Mouse (Mus musculus) kidney, embryonic 14.5 days (tissue): ENCODE results near the gene Asic4. TPM values are rescaled to one million over a fixed set of nuclear protein-coding genes. Genes with fewer than 3 reads are reported as not detected.

Source experiments
- ATAC-seq: fragments of 200-750 bp; cut with Nextera tagmentation; 2 replicates; pipeline ENCODE4 v1.8.0; 2017; ENCODE audit warnings: moderate number of reproducible peaks, mild to moderate bottlenecking, moderate TSS enrichment, moderate library complexity; ENCODE audit not compliant: low FRiP score, low TSS enrichment
- H3K27ac ChIP-seq: fragments of 300-500 bp; sonication (generic); 2 replicates; pipeline ENCODE4 v1.5.1; 2014; ENCODE audit warnings: low read depth, mild to moderate bottlenecking, low read length, moderate library complexity, mixed read lengths
- H3K27me3 ChIP-seq: fragments of 300-500 bp; sonication (generic); 2 replicates; pipeline ENCODE4 v1.6.1; 2014; ENCODE audit warnings: mild to moderate bottlenecking, low read length; ENCODE audit not compliant: control insufficient read depth, insufficient read depth
- H3K36me3 ChIP-seq: fragments of 300-500 bp; sonication (generic); 2 replicates; pipeline ENCODE4 v1.6.1; 2014; ENCODE audit warnings: low read length, mixed read lengths; ENCODE audit not compliant: control insufficient read depth, insufficient read depth
- H3K4me1 ChIP-seq: fragments of 300-500 bp; sonication (generic); 2 replicates; pipeline ENCODE4 v1.6.1; 2014; ENCODE audit warnings: low read length, mixed read lengths; ENCODE audit not compliant: control insufficient read depth, insufficient read depth
- H3K4me2 ChIP-seq: fragments of 300-500 bp; sonication (generic); replicated peaks from 2 replicates; pipeline ENCODE4 v1.6.1; 2014; ENCODE audit warnings: low read depth, mild to moderate bottlenecking, low read length
- H3K4me3 ChIP-seq: fragments of 300-500 bp; sonication (generic); 2 replicates; pipeline ENCODE4 v1.5.1; 2014; ENCODE audit warnings: mild to moderate bottlenecking, low read length
- H3K9ac ChIP-seq: fragments of 300-500 bp; sonication (generic); 2 replicates; pipeline ENCODE4 v1.6.1; 2014; ENCODE audit warnings: low read depth, mild to moderate bottlenecking, low read length, moderate library complexity
- H3K9me3 ChIP-seq: fragments of 300-500 bp; sonication (generic); 2 replicates; pipeline ENCODE4 v1.6.1; 2016; ENCODE audit warnings: low read length; ENCODE audit not compliant: control insufficient read depth
- WGBS: fragments of 180-500 bp; shearing (Covaris S2); extraction: QIAGEN DNeasy Blood & Tissue Kit; methylation state at CpG from one replicate; pipeline ENCODE4 v1.1.7; 2014; 5-methylcytosine and 5-hydroxymethylcytosine counted together
- polyA plus RNA-seq: library from polyadenylated mRNA; unstranded; fragments of >200 nt; fragmentation: Nextera tagmentation; extraction: Ambion mirVana; gene quantifications from 2 replicates; pipeline ENCODE4 v1.2.1, GENCODE M21; 2014

Asic4 gene
- polyA plus RNA-seq, 1 experiment from 2014 or later: 0.32 TPM

- Histone ChIP-seq H3K27ac (peak overlapping the region; percentile 81), H3K27me3 (peaks cover 33% of the 10 kb centered on the region), H3K9me3 (no peaks in the 10 kb centered on the region), H3K36me3 (no peaks in the 10 kb centered on the region), H3K9ac (peak overlapping the region; percentile 8; the same call in 1 of the 2 replicates), H3K4me1 (peaks cover 89% of the 10 kb centered on the region), H3K4me3 (peak overlapping the region; percentile 3; the same call in 1 of the 2 replicates), H3K4me2 (peak overlapping the region; percentile 37)
- peak; percentile 5; the same call in 1 of the 2 replicates for ATAC-seq
- 3% methylated on average over 10 of the region's 10 CpGs for whole genome bisulfite sequencing
Observed at GRCm38 (mm10) chr1:75447265-75448051, 2.8 kb upstream of the Asic4 start.

GRCm38 (mm10) chr1:75448052-75448431 lies 2.2 kb upstream of the Asic4 start:
- Histone ChIP-seq H3K9me3 (no peaks in the 10 kb centered on the region), H3K36me3 (no peaks in the 10 kb centered on the region), H3K4me2 (peak overlapping the region; percentile 37), H3K9ac (peak overlapping the region; percentile 8; the same call in 1 of the 2 replicates), H3K4me1 (peaks cover 84% of the 10 kb centered on the region), H3K4me3 (0 out of 2 replicates have a peak overlapping the region, but pooled peaks have one; percentile 3), H3K27ac (peak overlapping the region; percentile 81; the same call in 1 of the 2 replicates), H3K27me3 (peaks cover 33% of the 10 kb centered on the region)
- 2% methylated on average over 7 of the region's 7 CpGs for WGBS
- no peak for ATAC-seq

- Histone ChIP-seq H3K9ac (no peak overlapping the region), H3K4me3 (no peak overlapping the region), H3K4me1 (peaks cover 79% of the 10 kb centered on the region), H3K9me3 (no peaks in the 10 kb centered on the region), H3K36me3 (no peaks in the 10 kb centered on the region), H3K27ac (no peak overlapping the region), H3K27me3 (peaks cover 33% of the 10 kb centered on the region), H3K4me2 (peak overlapping the region; percentile 19; the same call in 1 of the 2 replicates)
- ATAC-seq: no peak
- 2% methylated on average over 14 of the region's 14 CpGs for WGBS
Observed at GRCm38 (mm10) chr1:75448937-75449336, 1.3 kb upstream of the Asic4 start.

GRCm38 (mm10) chr1:75449377-75450135 lies 680 bp upstream of the Asic4 start:
- H3K27me3 ChIP-seq: peaks cover 33% of the 10 kb centered on the region
- H3K36me3 ChIP-seq: no peaks in the 10 kb centered on the region
- peaks cover 79% of the 10 kb centered on the region for H3K4me1 ChIP-seq
- no peak overlapping the region for H3K27ac ChIP-seq
- WGBS: 11% methylated on average over 8 of the region's 8 CpGs
- H3K9me3 ChIP-seq: no peaks in the 10 kb centered on the region
- peak overlapping the region; percentile 61; the same call in 1 of the 2 replicates for H3K4me2 ChIP-seq
- H3K4me3 ChIP-seq: no peak overlapping the region
- H3K9ac ChIP-seq: no peak overlapping the region
- no peak for ATAC-seq

- Histone ChIP-seq H3K27me3 (peaks cover 33% of the 10 kb centered on the region), H3K36me3 (no peaks in the 10 kb centered on the region), H3K9me3 (no peaks in the 10 kb centered on the region), H3K9ac (no peak overlapping the region), H3K4me2 (no peak overlapping the region), H3K4me3 (no peak overlapping the region), H3K4me1 (peaks cover 71% of the 10 kb centered on the region), H3K27ac (no peak overlapping the region)
- WGBS: 82% methylated on average over 1 of the region's 5 CpGs
- ATAC-seq: no peak
Observed at GRCm38 (mm10) chr1:75451900-75452299, 1.7 kb downstream of the Asic4 start.

- no peak overlapping the region for H3K9ac ChIP-seq
- no peak overlapping the region for H3K4me3 ChIP-seq
- 47% methylated on average over 3 of the region's 3 CpGs for WGBS
- no peaks in the 10 kb centered on the region for H3K36me3 ChIP-seq
- H3K9me3 ChIP-seq: no peaks in the 10 kb centered on the region
- ATAC-seq: no peak
- H3K27ac ChIP-seq: no peak overlapping the region
- H3K4me2 ChIP-seq: no peak overlapping the region
- peaks cover 61% of the 10 kb centered on the region for H3K4me1 ChIP-seq
- H3K27me3 ChIP-seq: peaks cover 14% of the 10 kb centered on the region
Observed at GRCm38 (mm10) chr1:75455433-75455832, 5.2 kb downstream of the Asic4 start.

GRCm38 (mm10) chr1:75455948-75456347 lies 5.7 kb downstream of the Asic4 start:
- H3K27me3 ChIP-seq: peaks cover 9% of the 10 kb centered on the region; the same call in 1 of the 2 replicates
- H3K9ac ChIP-seq: no peak overlapping the region
- H3K36me3 ChIP-seq: no peaks in the 10 kb centered on the region
- no peaks in the 10 kb centered on the region for H3K9me3 ChIP-seq
- H3K4me1 ChIP-seq: peaks cover 56% of the 10 kb centered on the region
- H3K4me3 ChIP-seq: no peak overlapping the region
- no peak overlapping the region for H3K27ac ChIP-seq
- WGBS: 14% methylated on average over 5 of the region's 5 CpGs
- ATAC-seq: no peak
- no peak overlapping the region for H3K4me2 ChIP-seq

- Histone ChIP-seq H3K36me3 (no peaks in the 10 kb centered on the region), H3K4me3 (no peak overlapping the region), H3K4me2 (peak overlapping the region; percentile 63; the same call in 1 of the 2 replicates), H3K27ac (peak overlapping the region; percentile 96; the same call in 1 of the 2 replicates), H3K27me3 (peaks cover 3% of the 10 kb centered on the region; the same call in 1 of the 2 replicates), H3K4me1 (peaks cover 51% of the 10 kb centered on the region), H3K9ac (no peak overlapping the region), H3K9me3 (no peaks in the 10 kb centered on the region)
- 9% methylated on average over 14 of the region's 14 CpGs for WGBS
- peak; percentile 1; the same call in 1 of the 2 replicates for ATAC-seq
Observed at GRCm38 (mm10) chr1:75456746-75457564, 6.7 kb downstream of the Asic4 start.
